Mouse (Mus musculus) urinary bladder, postnatal 25 days (tissue): ENCODE measurements at regions not wholly inside any gene's neighbourhood (a gene's known extent, or its start where the extent isn't known, plus 50 kb on each side); places are given as distances from the start of the nearest gene placed in this dataset.

Experiments used
- DNase-seq: peaks from one replicate; pipeline ENCODE4 v3.0.0; 2022; ENCODE audit warnings: low spot score

GRCm38 (mm10) chr4:64832882-64833281 lies 291.1 kb upstream of the Pappa start:
- no peak for DNase-seq

GRCm38 (mm10) chr4:64874521-64874920 lies 249.5 kb upstream of the Pappa start:
- DNase-seq: no peak

DNA sequence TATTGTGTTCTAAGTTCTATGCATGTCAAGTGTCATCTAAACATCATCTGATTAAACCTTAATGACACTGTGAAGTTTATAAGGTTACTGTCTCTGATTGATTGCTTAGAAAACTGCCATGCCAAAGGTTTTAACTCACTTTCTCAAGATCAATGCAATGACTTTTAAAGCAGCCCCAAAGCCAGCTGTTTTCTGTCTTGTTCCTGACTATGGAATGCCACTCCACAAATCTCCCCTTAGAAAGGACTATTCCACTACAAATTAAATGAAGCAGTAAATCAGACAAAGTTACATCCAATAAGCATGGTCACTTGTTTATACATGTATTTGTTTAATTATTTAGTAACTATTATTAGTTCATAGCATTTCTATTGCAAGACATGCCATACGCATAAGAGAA lies 247.1 kb upstream of the Pappa start:
- no peak for DNase-seq

DNA sequence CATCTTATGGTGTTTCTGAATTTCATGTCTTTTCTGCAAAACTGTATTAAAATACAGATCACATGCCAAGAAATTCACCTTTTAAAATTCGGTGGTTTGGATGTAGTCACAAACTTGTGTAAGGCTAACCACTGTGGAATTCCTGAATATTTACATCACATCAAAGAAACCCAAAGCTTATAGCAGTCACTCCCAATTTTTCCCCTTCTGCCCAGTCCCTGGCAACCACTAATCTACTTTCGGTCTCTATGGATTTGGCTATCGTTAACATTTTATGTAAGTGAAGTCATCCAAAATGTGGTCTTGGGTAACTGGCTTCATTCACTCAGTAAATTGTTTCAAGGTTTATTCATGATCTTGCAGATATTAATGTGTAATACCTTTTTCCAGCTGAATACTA lies 226.0 kb upstream of the Pappa start:
- DNase-seq: no peak

DNA sequence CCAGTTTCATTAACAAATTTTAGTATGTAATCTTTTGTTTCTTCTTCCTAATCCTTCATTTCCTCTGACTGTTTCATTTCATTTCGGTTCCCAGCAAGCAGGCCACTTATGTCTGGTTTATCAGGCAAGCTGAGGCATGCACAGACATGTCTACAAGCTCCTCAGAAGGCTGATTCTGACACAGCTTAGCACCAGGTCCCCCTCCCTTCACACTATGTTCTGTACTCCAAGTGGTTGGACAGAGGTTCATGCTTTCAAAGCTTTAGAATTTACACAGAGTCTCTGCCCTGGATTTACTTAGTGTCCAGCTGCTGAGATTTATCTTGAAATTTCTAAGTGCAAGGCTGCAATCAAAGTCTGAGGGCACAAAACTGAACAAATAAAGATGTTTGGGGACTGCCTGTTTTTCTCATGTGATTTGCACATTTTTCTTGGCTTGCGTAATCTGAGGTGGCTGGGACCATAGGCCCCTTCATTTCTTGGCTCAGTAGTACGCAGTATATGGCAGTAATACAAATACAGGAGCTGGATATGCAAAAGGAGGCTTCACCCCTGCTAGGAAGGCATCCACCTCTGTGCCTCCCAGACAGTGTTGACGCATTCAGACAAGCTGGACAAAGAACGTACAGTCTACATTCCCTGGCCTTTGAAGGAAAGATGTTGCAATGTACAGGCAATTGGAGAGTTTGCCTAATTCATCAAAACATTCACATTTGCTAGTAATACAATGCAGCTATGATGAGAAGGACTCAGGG lies 222.7 kb upstream of the Pappa start:
- DNase-seq: peak; percentile 9

DNA sequence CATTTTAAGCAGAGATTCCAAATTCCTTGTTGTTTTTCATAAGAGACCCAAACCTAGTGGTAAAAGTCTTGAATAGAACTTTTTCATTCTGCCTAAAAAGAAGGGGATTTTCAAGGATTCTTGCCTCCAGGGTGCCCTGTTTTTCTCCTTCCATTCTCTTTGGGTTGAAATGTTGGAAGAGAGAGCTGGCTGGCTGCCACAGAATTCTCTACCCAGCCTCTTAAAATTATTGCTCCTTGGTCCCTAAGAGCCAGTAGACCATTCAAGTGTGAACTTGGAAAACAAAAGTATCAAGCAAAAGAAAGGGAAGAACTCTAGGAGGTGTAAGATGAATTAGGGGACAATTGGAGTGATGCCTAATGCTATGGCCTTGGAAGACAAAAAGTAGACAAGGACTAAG lies 200.2 kb upstream of the Pappa start:
- DNase-seq: no peak

- DNase-seq: no peak
Measured at GRCm38 (mm10) chr4:64928553-64928952, 195.4 kb upstream of the Pappa start.

GRCm38 (mm10) chr4:64945547-64945946 lies 178.4 kb upstream of the Pappa start:
- DNase-seq: no peak

GRCm38 (mm10) chr4:64952651-64953050 lies 171.3 kb upstream of the Pappa start:
- DNase-seq: no peak

DNA sequence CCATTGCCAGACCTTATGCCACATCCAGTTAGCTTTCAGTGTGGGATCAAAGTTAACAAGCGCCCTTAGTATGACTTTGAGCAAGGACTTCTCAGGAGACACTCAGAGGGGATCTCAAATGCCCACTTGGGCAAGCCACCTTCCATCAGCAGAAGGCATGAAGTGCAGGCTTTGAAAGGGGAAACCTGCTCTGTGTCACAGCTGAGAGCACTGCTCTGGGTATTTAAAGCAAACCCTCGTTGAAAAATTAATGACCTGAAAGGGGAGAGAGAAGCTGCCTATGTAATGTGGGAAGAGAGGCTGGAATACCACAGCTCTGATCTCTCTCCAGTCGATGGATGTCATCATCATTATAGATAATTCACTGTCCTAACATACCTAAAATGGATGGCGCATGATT lies 165.1 kb upstream of the Pappa start:
- DNase-seq: no peak

- DNase-seq: no peak
Measured at GRCm38 (mm10) chr4:64961796-64962195, 162.2 kb upstream of the Pappa start.
